Mouse (Mus musculus): ENCODE data around the gene Txndc17.

The Txndc17 gene

DNA sequence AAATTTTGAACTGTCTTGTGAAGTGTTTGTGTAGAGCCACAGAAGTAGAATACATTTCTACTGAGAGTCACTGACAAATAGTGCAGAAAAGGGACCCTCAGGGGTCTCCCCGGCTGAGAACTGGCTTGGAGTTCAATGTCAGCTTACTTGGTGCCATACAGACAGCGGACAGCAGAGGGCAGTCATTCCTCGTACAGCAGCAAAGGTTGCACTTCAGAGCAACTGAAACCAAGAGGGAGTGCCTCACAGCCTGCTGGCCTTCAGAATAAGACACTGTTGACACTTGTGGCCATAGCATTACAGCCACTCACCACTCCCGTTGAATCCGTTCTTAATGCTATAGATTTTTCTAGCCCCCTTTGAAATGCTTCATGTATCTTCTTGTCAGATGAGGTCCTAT lies 17.5 kb downstream of the Txndc17 start:
- DNase-seq = peak; percentile 86

DNA sequence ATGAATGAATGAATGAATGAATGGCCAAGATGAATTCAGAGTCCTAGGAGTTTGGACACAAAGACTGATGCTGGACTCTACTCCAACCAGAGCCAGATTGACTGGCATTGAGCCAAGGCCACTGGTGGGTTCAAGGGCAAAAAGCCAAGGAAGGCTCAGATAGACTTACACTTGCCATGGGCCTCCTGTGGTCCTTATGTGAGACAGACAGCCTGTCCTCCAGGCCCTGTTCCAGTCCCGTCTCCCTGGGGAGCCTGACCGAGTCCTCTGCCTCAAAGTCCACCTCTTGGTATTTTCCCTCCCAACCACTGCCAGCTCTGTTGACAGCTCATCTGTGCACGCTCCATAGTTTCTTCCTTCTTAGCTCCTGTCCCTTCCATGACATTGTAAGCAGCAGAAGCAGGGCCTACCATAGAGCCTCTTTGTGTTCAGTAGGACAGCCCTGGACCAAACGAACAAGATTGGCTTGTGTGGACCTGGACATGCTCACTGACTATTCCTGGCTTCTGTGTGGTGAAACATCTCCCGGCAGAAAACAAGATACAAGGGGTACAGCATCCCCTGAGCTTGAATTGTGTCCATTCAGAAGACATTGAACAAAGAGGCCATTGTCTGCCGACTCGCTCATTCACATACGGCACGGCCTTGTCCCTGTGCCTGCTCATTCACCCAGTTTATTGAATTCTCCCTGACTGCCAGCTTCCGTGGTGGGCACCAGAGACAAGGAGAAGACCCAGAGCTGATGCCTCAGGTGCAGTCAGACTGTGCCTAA lies 18.9 kb downstream of the Txndc17 start:
- no peak for DNase-seq

DNA sequence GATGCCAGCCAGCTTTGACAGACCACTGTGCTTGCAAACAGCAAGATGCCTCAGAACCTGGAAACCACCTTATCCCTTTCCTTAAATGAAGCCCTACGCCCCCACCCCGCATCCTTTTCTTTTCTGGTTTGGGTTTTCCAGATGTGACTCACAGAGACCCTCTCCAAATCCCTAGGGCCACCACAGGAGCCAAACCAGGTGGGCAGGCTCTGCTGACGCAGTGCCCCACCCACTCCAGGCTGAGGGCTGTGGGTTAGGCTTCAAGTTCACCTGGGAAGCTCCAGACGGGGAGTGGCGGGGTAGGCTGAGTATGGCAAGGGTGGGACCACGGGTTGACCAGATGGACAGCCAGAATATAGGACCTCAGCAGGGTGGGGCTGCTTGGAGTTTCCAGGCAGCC lies 19.6 kb downstream of the Txndc17 start:
- no peak for DNase-seq

DNA sequence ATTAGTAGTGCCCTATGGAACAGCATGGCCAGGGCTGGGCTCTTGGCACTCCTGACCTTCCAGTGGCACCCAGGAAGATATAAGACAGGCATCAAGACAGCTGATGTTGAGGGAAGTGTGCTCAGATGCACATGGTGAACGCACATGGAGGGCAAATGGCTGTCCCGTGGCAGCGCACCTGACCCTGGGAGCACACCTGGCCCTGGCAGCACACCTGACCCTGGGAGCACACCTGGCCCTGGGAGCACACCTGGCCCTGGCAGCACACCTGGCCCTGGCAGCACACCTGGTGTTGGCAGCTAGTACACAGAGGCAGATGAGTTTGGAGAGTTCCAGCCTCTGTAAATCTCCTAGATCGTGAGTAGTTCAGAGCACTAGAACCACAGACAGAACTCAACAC lies 21.2 kb downstream of the Txndc17 start:
- DNase-seq = no peak

DNA sequence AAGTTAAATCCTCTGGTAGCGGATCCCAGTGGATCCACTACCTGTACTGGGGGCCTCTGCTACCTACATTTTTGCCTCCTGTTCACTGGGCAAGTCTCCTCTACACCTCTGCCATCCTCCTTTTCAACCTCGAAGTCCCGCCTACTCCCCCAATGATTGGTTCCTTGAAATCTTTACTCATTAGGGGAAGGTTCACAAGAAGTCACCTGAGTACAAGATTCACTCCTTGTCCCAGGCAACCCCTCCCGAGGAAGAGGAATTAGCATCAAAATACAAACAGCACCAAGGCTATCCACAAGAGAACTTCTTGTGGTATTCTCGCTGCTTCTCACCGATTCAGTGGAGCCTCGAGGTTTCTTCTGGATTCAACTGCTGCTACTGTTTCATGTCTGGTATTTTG lies 24.7 kb downstream of the Txndc17 start:
- no peak for DNase-seq

DNA sequence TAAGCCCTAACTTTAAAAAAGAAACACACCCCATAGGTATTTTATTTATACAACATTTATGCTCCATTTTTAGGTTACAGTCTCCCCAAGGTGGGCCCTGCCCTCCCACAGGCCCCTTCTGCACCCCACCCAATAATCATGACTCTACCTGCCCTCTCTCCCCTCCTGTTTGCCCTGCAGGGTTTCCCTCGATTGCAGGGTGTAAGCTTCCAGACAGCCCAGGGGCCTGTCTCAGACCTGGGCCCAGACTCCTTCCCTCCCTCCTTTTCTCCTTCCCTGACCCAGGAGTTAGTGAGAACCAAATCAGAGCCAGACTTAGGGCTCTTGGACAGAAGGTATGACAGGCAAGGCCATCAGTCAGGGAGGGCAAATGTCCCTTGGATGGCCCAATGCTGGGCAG lies 25.6 kb downstream of the Txndc17 start:
- DNase-seq = no peak

DNA sequence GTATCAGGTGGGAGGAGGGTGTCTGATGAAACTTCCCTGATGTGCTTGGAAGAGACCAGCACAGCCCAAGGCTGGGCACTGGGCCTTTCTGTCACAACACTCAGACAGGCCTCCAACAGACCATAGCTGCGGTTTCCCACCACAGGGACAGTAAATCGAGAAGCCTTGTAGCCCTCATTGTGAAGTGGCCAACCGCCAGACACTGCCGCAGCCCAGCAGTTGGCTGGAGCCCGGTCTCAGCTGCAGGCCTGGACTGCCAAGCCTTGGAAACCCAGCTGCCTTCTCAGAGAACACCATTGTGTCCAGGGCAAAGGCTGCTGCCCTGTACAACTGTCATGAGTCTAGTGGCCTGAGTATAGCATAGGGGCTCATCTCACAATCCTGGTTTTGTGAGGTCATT lies 26.7 kb downstream of the Txndc17 start:
- no peak for DNase-seq

DNA sequence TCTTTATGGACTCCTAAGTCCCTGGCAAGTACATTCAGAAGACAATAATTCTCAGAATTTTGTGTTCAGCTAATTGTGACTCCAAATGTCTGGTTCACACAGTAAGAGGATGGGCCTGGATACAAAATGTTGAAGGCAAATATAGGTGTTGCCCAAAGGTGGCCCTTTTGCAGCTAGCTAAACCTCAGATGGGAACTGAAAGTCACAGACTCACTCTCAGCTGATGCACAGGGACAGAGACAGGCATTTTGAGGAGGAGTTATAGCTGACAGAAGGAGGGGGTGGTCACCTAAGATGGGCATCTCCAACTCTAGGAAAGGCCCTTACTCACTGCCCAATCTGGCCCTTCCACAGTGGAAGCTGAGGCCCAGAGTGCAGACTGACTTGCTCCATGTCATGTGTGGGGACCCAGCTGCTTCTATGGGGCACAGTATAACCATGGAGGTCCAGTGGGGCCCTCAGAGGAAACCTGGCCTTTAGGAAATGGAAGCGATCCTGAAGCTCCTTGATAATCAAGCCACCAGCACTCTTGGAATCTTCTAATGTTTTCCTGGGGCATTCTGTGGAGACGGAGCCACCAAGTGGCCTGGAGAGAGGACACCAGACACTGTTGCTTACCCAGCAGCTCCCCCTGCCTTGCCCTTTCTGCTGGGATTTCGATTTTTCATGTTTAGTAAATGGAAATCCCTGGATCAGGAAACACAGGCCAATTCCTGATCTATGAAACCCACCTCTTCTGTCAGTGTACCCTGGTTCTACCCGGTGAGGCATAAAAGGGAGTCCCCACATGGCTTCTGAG lies 32.9 kb downstream of the Txndc17 start:
- DNase-seq = no peak

DNA sequence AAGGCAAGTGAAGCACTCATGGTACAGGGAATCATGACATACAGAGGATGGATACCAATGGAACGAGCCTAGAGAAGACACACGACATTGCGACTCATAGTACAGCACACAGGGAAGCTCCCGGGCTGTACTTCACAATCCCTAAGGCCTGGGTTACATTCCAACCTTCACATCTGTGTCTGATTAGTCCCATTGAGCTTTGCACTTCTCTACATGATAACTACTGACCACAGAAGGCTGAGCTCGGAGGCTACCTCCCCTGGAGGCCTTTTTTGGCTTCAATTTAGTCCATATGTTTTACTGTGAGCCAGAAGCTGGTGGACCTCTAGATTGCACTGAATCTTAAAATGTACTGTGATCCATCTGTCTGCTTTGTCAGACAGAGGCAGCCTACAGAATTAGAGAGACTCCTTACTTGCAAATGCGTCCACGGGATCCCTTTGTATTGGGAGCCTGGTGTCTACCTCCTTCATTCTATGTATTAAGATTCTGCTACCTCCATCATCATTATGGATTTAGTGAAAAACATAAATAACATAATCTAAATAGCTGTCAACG lies 37.9 kb downstream of the Txndc17 start:
- DNase-seq = no peak

DNA sequence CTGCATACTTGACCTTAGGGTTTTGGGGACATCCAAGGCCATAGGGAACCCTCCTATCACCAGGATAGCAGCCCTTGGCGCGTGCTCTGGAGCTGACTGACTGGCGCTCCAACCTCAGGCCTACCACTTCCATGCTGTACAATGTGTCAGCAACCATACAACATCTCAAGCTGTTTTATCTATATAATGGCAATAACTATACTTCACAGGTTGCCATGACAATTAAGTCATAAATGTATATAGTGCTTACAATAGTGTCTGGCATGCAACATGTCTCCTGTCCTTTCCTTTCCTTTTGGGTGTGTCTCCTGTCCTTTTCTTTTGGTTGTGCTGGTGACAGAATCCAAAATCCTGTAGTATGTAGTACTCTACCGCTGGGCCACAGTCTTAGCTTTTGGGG lies 48.3 kb downstream of the Txndc17 start:
- no peak for DNase-seq

DNA sequence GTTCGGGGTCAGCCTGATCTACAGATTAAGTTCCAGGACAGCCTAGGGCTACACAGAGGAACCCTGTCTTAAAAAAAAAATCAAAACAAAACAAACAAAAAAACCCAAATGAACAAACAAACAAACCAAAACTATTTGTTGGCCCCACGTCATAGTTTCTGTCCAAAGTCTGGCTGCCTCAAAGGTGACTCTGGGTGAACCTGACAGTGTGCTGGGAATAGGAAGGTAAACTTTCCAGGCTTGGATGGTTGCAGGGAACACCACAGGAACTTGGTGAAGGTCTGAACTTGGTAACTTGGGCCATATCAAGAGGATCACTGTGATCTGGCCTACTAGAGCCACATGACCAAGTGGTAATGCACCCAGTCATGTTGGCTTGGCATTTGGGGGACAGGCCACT lies 49.1 kb downstream of the Txndc17 start:
- no peak for DNase-seq
